Mouse (Mus musculus): ENCODE results near the gene Dnah5. TPM values are rescaled to one million over a fixed set of nuclear protein-coding genes. Genes with fewer than 3 reads are reported as not detected.
"Not testable (repeated sequence)": the region's sequence is repeated elsewhere in the genome, so short reads cannot be mapped to it uniquely, and the experiment has no call there.

The Dnah5 gene
- polyA plus RNA-seq, 1 experiment, result not detected

GRCm38 (mm10) chr15:28405136-28405535 lies 201.6 kb downstream of the Dnah5 start:
- TF ChIP-seq POLR2A (IDR thresholded peaks at IDR 0.05; ENCODE audit: low read depth, low read length) (no peak), CTCF (IDR thresholded peaks at IDR 0.05; ENCODE audit: borderline replicate concordance, insufficient read depth, low read length) (no peak)

GRCm38 (mm10) chr15:28439702-28440101 lies 236.2 kb downstream of the Dnah5 start:
- no peaks in the 10 kb centered on the region for H3K4me1 ChIP-seq (ENCODE audit: control insufficient read depth, insufficient read depth, low read length)
- TF ChIP-seq POLR2A (IDR thresholded peaks at IDR 0.05; ENCODE audit: low read depth, low read length), result no peak

More at GRCm38 (mm10) chr15:28405136-28405535, 201.6 kb downstream of the Dnah5 start:
- Histone ChIP-seq H3K27ac (ENCODE audit: insufficient read depth, low read length) (no peak overlapping the region), H3K4me1 (ENCODE audit: control insufficient read depth, insufficient read depth, low read length) (no peaks in the 10 kb centered on the region; the same call in 1 of the 2 replicates), H3K4me3 (ENCODE audit: insufficient read depth, low read length) (no peak overlapping the region)

GRCm38 (mm10) chr15:28444494-28444893 lies 240.9 kb downstream of the Dnah5 start:
- no peak for TF ChIP-seq CTCF (IDR thresholded peaks at IDR 0.05; ENCODE audit: borderline replicate concordance, insufficient read depth, low read length)
- TF ChIP-seq POLR2A (IDR thresholded peaks at IDR 0.05; ENCODE audit: low read depth, low read length), result no peak
- Histone ChIP-seq H3K4me1 (ENCODE audit: control insufficient read depth, insufficient read depth, low read length) (no peaks in the 10 kb centered on the region), H3K27ac (ENCODE audit: insufficient read depth, low read length) (no peak overlapping the region), H3K4me3 (ENCODE audit: insufficient read depth, low read length) (no peak overlapping the region)

More at GRCm38 (mm10) chr15:28439702-28440101, 236.2 kb downstream of the Dnah5 start:
- H3K4me3 ChIP-seq (ENCODE audit: insufficient read depth, low read length), result no peak overlapping the region
- no peak overlapping the region for H3K27ac ChIP-seq (ENCODE audit: insufficient read depth, low read length)

GRCm38 (mm10) chr15:28461091-28461778 lies 257.7 kb downstream of the Dnah5 start:
- H3K4me1 ChIP-seq (ENCODE audit: control insufficient read depth, insufficient read depth, low read length); H3K4me3 ChIP-seq (ENCODE audit: insufficient read depth, low read length); H3K27ac ChIP-seq (ENCODE audit: insufficient read depth, low read length): not testable (repeated sequence)

- Histone ChIP-seq H3K4me1 (ENCODE audit: control insufficient read depth, insufficient read depth, low read length) (no peaks in the 10 kb centered on the region), H3K27ac (ENCODE audit: insufficient read depth, low read length) (no peak overlapping the region), H3K4me3 (ENCODE audit: insufficient read depth, low read length) (no peak overlapping the region)
- TF ChIP-seq CTCF (IDR thresholded peaks at IDR 0.05; ENCODE audit: borderline replicate concordance, insufficient read depth, low read length), result no peak
These were observed 263.2 kb downstream of the Dnah5 start for GRCm38 (mm10) chr15:28466591-28467247.

GRCm38 (mm10) chr15:28473749-28474390 lies 270.3 kb downstream of the Dnah5 start:
- TF ChIP-seq POLR2A (IDR thresholded peaks at IDR 0.05; ENCODE audit: low read depth, low read length) (no peak), CTCF (IDR thresholded peaks at IDR 0.05; ENCODE audit: borderline replicate concordance, insufficient read depth, low read length) (no peak)
- H3K4me3 ChIP-seq (ENCODE audit: insufficient read depth, low read length), result no peak overlapping the region
- H3K27ac ChIP-seq (ENCODE audit: insufficient read depth, low read length), result no peak overlapping the region
- H3K4me1 ChIP-seq (ENCODE audit: control insufficient read depth, insufficient read depth, low read length), result no peaks in the 10 kb centered on the region

- no peak overlapping the region for H3K4me3 ChIP-seq (ENCODE audit: insufficient read depth, low read length)
- TF ChIP-seq POLR2A (IDR thresholded peaks at IDR 0.05; ENCODE audit: low read depth, low read length), result no peak
- no peak for TF ChIP-seq CTCF (IDR thresholded peaks at IDR 0.05; ENCODE audit: borderline replicate concordance, insufficient read depth, low read length)
- no peaks in the 10 kb centered on the region for H3K4me1 ChIP-seq (ENCODE audit: control insufficient read depth, insufficient read depth, low read length)
- no peak overlapping the region for H3K27ac ChIP-seq (ENCODE audit: insufficient read depth, low read length)
These were observed 299.3 kb downstream of the Dnah5 start for GRCm38 (mm10) chr15:28502820-28503219.

GRCm38 (mm10) chr15:28515176-28515575 lies 311.6 kb downstream of the Dnah5 start:
- H3K4me3 ChIP-seq (ENCODE audit: insufficient read depth, low read length), result no peak overlapping the region
- no peak overlapping the region for H3K27ac ChIP-seq (ENCODE audit: insufficient read depth, low read length)
- H3K4me1 ChIP-seq (ENCODE audit: control insufficient read depth, insufficient read depth, low read length), result no peaks in the 10 kb centered on the region
- TF ChIP-seq CTCF (IDR thresholded peaks at IDR 0.05; ENCODE audit: borderline replicate concordance, insufficient read depth, low read length), result no peak

Other genes with a start within 250 kb of the Dnah5 start
- gene Trio, start 177.9 kb upstream of the Dnah5 start, polyA plus RNA-seq (2011; ENCODE audit: insufficient read length, low read depth, missing spikeins), result 154 and 161 TPM in 2 replicates

Data from embryonic fibroblast, embryonic 13.5 days (primary cell).